Mouse (Mus musculus) testis, postnatal 14 days (tissue): ENCODE data around the gene Pmvk.

Source experiments
- DNase-seq: peaks from one replicate; pipeline ENCODE4 v3.0.0; 2021; ENCODE audit warnings: low spot score

Gene Pmvk

GRCm38 (mm10) chr3:89454401-89455177 lies at the start of gene Pmvk:
TSS of gene Pmvk (plus strand) at chr3:89454541.
- DNase-seq, result no peak

DNA sequence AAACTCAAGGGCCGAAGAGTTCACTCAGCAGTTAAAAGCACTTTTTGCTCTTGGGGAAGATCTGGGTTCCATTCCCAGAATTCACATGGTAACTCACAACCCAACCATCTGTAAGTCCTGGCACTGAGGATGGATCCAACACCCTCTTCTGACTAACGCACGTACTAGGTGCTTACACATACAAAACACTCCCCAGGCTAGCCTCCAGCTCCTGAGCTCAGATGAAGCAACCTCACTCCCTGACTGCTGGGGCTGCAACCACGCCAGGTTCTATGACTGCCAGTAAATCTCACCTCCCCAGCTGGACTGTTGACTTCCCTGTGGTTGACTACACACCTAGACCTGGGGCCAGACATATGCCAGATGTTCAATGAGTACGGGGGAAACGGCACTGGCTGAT lies 47.5 kb upstream of the Pmvk start:
- no peak for DNase-seq

DNA sequence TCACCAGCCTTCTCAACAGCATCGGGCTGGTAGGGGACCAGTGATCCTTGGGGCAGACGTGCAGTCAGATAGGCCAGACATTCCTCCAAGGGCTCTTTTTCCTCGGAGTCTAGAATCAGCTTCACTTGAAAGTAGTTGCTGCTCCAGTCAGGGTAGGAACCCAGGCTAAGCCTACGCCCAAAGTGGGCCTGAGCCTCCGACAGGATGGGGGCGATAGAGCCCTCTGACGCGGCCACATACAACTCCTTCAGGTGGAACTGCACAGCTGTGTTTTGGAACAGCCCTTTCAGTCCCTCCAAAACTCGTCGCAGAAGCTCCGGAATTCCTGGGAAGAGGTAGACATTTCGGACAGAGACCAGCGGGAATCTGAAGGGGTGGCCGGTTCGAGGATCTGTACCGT lies 45.9 kb upstream of the Pmvk start:
- no peak for DNase-seq

DNA sequence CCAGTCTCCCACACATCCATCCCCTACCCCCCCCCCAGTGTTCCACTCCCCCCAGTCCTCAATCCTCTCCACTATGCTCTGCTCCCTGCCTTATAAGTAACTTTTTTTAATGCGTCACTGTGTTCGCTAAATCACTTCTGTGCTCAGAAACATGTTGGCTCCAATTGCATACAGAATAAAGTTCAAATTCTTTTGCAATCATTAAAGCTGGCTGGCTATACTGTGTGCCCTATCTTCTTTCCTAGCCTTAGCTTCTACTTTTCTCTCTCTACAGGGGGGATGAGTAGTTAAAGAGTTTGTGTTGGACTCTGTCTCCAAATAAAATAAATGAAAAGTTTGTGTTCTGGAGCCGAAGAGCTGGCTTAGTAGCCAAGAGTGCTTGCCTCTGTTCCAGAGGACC lies 44.6 kb upstream of the Pmvk start:
- no peak for DNase-seq

DNA sequence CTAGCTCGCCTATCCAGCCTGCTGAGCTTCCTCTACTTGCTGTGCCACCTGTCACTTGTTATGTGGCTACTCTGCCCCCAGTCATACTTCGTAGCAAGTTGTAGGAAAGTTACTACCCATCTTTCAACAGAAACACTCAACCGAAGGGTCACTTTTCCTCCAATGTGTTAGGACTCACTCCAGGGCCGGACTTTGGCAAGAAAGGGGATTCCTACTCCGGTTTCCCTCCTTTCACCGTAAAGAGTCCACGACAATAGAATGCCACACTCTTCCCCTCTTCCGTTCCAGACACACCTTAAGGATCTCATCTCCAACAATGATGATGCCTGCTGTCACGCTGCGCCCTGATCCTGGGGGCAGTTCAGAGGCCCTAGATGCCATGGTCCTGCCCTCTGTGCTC lies 43.5 kb upstream of the Pmvk start:
- DNase-seq, result no peak

DNA sequence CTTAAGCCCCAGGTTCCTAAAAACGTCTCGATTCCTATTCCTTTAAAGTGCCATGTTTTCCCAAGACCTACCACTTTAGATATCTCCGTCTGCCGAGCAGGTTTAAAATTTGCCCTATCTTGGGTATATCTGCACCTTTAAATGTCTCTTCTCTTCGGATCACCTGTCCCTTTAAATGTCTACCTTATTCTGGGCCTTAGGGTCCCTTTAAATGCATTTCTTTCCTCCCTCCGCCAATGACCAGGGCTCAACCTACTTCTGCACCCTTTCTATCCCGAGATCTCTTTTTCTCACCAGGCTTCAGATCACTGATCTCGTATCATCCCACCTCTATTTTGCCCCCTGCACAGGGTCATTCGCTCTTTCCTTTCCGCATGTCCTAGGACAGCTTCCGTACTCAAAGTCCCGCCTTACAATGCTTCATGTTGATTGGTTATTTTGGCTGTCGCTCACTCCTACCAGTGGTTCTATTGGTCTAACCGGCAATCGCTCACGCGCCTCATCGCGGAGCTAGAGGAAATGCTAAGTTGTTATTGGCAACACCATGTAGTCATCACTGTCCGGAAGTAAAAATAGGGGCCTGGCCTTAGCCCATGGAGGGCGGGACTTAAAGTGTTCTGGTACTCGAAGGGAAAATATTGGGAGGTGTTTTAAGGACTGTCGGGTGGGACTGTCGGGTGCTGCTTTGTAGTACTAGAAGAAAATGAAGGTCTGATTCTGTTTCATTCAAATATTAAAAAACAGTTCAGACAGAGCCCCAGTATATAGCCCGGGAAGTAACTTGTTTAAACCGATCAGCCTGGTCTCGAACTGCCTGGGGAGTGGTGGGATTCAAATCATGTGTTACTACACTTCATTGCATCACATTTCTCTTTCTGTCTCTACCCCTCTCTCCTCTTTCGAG lies 42.6 kb upstream of the Pmvk start, which contains the start of gene Flad1:
TSS of gene Flad1 (minus strand) at position 381 of the 904 bp plus-strand sequence.
- peak; percentile 98 for DNase-seq

DNA sequence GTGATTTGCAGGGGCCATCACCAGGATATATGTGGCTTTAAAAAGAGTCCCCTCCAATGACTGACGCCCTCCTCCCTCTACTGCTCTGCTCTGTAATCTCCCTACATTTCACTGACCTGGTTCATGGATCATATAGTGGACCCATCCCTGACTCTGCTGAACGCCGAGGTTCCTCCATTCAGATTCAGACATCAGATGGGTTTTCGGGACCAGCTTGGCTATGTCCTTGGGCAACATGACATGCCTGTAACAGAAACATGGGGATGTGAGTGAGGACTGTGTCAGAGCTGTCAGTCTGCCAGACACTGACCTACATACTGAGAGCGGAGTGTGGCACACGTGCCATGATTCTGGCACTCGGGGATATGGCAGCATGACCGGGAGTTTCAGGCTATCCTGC lies 38.2 kb upstream of the Pmvk start:
- no peak for DNase-seq

DNA sequence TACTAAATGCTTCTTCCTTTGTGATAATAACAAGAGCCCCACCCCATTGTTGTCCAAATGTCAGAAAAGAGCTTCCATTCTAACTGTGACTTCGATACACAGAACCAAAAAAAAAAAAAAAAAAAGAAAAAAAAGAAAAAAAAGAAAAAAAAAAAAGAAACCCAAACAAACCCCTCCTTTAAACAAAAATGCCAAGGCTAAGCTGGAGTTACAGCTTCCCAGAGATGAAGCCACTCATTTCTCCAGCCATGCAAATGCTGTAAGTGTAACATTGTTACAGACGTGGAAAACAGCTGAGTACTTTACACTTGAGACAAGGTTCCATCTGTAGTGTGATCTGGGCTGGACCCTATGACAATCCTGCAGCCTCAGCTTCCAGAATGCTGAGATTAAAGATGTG lies 37.2 kb upstream of the Pmvk start:
- no peak for DNase-seq

- no peak for DNase-seq
Measured at GRCm38 (mm10) chr3:89417840-89418169, 36.5 kb upstream of the Pmvk start.

DNA sequence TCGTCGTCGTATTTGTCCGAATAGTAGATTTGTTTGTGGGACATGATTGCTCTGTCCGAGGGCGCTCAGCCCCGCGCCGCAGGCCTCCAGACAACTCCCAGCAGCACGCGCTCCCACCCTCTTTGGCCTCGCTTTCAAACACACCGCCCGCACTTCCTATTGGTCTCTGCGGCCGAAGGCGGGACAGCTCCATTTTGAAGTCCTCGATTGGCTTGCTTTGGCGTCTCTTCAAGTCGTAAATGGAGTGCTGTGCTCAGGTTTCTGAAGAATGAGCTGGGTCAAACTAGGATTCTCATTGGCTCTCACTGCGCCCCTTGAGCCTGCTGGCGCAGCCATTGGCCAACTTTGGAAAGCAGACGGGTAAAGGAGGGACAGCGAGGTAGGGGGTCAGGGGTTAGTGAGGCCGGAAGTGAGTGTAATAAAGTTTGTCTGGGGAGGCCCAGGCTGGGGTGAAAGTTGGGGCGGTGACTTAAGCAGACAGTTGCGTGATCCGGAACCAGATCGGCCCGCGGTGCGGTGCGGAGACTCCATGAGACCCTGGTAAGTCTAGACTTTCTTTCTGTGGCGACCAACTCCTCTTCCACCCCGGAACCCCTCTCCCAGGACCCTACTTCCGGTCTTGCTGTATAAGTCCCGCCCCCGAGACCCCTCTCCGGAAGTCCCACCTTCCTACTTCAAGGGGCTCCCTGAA lies 36.0 kb upstream of the Pmvk start, which contains the start of the genes Cks1b and Shc1:
TSS of gene Cks1b (minus strand) at position 214 of the 691 bp plus-strand sequence.
TSS of gene Shc1 (plus strand) at position 274 of the 691 bp plus-strand sequence.
- DNase-seq, result peak; percentile 96

DNA sequence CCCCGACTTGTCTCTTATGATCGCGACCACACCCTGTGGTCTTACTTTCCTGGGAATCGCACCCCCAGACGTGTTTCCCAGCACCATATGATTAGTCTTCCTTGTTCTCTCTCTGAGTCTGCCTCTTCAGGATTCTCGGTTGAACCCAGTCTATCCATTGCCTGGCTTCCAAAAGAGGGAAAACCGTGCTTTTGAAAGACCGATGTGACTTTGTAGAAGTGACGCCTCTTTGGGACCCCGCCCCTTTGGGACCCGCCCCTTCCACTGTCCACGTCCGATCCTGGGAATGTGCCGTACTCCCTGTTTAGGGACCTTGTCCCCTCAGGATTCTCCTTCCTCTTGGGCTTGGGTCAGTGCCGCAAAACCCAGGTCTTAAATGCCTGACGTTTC lies 35.5 kb upstream of the Pmvk start:
- peak; percentile 78 for DNase-seq

DNA sequence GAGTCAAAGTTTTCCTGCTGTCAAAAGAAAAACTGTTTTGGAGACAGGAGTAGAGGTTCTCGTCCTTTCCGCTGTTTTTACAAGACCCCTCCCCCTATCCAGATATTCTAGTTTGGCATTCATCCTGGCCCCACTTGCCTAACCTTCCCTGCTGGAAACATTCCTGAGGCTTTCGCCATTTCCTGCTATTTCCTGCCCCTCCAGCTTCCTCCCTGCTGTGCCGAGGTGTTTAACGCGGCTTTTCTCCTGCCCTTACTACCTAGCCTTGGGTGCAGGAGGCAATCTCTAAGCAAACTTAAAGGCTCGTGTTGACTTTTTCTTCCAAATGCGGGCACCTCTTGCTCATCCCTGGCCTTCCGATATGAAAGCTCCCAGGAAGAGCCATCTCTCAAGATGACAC lies 34.8 kb upstream of the Pmvk start:
- DNase-seq, result no peak

DNA sequence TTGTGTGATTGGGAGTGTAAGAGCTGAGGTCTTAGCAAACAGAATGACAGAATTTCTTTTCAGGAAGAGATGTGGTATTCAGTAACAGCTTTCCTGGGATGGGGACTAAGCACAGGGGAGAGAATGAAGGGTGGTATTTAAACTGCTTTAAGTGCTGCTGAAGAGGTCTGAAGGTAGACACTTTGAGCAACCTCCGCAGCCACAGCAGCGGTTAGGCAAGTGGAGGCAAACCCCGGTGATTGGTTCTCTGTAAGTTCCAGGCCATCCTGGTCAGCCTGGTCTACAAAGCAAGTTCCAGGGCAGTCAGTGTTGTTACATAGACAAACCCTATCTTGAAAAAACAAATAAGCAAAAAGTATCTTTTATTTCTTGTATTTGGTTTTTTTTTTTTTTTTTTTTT lies 34.4 kb upstream of the Pmvk start:
- no peak for DNase-seq

GRCm38 (mm10) chr3:89420421-89420820 lies 33.9 kb upstream of the Pmvk start:
- no peak for DNase-seq

DNA sequence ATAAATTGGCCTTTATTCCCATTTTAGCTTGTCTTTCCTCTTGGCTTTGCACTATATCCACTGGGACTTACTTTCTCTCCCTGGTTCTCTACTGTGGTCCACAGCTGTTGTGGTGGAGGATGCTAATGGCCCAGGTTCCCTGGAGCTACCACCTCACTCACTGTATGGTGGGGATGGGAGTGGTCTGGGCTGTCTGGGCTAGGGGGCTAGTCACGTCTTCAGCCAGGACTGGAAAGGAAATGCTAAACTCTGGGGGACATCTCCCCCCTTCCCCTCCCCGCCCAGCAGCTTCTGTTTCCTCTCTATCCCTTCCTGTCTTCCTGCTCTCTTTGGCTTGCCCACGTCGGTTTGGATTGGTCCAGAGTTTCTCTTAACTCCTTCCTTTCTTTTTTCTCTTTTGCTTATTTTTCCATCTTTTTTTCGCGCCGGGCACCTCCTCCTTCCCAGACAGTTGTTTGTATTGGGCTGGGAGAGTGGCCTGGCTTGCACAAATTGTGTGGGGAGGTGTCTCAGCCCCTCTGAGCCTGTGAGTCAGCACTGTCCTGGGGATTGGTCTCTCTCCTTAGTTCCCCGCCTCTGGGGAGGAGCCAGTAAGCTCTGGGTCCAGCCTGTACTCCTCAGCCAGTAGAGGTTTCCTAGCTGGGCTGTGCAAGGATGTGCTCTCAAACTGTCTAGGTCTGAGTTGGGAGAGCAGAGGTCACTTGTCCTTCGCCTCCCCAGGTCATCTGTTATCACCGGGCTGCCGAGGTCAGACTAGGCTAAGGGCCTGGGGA lies 33.2 kb upstream of the Pmvk start:
- peak; percentile 82 for DNase-seq

DNA sequence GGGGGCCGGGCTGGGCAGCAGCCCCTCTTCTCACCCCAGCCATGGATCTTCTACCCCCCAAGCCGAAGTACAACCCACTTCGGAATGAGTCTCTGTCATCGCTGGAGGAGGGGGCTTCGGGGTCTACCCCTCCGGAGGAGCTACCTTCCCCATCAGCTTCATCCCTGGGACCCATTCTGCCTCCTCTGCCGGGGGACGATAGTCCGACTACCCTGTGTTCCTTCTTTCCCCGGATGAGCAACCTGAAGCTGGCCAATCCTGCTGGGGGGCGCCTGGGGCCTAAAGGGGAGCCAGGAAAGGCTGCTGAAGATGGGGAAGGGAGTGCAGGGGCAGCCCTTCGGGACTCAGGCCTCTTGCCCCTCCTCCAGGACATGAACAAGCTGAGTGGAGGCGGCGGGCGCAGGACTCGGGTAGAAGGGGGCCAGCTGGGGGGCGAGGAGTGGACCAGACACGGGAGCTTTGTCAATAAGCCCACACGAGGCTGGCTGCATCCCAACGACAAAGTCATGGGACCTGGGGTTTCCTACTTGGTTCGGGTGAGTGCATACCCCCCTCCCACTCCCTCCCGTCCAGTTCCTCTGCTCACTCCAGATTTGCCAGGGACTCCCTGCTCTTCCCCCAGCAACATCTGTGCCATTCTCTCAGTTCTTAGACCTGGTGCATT lies 32.4 kb upstream of the Pmvk start:
- no peak for DNase-seq

DNA sequence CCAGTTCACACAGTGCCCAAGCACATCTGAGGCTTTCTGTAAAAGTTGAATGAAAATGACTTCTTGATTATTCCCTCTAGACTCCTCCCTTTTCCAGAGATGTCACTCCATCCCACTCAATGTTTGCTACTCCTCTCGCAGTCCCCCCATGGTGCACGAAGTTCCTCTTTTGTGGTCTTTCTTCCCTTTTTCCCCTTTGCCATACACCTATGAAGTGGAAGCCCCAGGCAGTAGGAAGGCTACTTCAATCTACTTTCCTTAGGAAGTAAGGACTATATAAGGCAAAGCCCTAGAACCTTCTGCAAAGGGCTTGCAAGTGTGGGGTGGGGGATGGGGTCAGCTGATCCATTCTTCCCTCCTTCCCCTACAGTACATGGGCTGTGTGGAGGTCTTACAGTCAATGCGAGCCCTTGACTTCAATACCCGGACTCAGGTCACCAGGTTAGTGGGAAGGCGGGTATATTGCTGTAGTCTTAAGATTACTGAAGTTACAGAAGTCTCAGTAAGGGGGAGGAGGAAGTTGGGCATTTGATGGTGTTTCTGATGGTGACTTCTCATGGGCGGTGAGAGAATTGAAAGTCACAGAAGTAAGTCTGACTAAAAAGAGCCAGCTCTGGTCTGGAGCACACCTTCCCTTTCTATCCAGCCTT lies 31.7 kb upstream of the Pmvk start:
- DNase-seq, result no peak

DNA sequence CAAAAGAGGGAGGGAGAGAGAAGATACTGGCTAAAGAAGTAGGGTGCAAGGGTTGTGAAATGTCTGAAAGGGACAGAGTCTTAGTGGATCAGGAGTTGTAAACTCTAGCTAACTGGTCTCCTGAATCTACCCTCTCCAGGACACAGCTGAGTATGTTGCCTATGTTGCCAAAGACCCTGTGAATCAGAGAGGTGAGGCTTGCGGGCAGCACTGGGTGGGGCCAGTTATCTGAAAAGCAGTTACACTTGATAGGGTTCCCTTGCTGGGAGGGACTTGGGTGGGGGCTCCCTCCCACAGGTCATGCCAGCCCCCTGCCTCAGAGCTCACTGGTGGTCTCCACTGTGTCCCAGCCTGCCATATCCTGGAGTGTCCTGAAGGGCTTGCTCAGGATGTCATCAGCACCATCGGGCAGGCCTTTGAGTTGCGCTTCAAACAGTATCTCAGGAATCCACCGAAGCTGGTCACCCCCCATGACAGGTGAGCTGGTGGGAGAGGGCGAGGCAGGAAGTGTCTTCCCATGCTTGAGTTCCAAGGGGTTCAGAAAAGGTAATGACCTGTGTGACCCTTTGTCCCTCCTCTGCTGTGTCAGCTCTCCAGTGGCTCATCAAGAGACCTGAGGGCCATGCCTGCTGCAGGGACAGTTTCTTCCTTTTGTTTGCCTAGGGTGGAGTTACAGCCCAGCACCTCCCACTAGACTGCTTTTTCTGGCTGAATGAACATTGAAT lies 29.8 kb upstream of the Pmvk start:
- DNase-seq, result no peak

DNA sequence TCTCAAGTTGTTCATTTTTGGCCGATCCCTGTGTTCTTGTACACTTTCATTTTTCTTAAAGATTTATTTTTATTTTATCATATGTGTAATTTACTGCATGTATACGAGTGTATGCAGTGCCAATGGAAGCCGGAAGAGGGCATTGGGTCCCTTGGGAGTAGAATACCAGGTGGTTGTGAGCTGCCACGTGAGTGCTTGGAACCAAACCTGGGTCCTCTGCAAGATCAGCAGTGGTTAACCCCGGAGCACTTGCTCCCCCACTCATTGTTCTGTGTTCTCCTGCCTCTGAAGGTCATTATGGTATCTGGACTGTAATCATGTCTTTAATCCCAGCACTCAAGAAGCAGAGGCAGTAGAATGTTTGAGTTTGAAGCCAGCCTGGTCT lies 29.2 kb upstream of the Pmvk start:
- DNase-seq, result no peak

GRCm38 (mm10) chr3:89425876-89426275 lies 28.5 kb upstream of the Pmvk start:
- DNase-seq, result no peak
